Mouse (Mus musculus): ENCODE measurements at regions not wholly inside any gene's neighbourhood (a gene's known extent, or its start where the extent isn't known, plus 50 kb on each side); places are given as distances from the start of the nearest gene placed in this dataset.
A peak's percentile ranks its signal among the peaks of the same experiment; 100 is the strongest.

DNA sequence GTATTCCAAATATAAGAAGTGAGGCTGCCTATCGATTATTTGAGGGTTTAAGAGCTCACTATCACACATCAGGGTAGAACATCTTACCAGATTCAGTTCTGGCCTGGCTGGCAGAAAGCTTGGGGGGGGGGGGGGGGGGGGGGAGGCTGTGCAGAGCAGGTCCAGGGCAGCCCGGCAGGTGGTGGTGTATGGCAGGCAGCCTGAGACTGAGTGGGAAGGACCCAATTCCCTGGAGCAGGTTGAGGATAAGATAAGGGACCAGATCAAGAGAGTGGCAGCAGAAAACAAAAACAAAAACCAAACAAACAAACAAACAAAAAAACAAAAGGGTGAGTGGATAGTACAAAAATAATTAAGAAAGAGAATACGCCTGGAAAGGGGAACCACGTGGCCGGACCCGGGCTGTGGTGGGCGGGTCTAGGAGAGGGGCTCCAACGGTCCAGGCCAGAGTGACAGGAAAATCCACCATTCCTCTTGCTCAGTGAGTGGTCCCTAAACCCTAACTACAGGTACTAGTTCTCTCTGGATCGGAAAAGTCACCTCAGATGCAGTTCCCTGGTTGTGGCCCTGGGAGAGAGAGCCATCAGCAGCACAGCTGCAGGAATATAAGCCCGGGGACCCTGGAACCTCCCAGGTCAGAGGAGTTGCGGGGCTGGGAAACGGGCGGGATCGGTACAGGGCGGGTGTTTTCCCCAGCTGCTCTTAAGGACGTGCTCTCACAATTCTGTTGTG is 73.3 kb downstream of the Vmn2r112 start:
- ATAC-seq (replicated peaks; ENCODE audit: low read depth, poor library complexity, severe bottlenecking), result peak; percentile 99
